Mouse (Mus musculus): ENCODE measurements around the gene Zfp691. TPM values are rescaled to one million over a fixed set of nuclear protein-coding genes. Genes with fewer than 3 reads are reported as not detected.
A peak's percentile ranks its signal among the peaks of the same experiment; 100 is the strongest.

Zfp691 gene
- polyA plus RNA-seq, 3 experiments from 2014 or later, result 4.2 to 5.4 (median 4.4) TPM

GRCm38 (mm10) chr4:119167068-119167467 lies 6.9 kb downstream of the Zfp691 start:
- ATAC-seq, result no peak

GRCm38 (mm10) chr4:119165916-119166315 lies 8.1 kb downstream of the Zfp691 start:
- no peak for ATAC-seq

GRCm38 (mm10) chr4:119162990-119163389 lies 11.0 kb downstream of the Zfp691 start:
- no peak for ATAC-seq

GRCm38 (mm10) chr4:119161358-119161757 lies 12.6 kb downstream of the Zfp691 start:
- no peak for ATAC-seq

- no peak for ATAC-seq
Observed at GRCm38 (mm10) chr4:119157891-119158290, 16.1 kb downstream of the Zfp691 start.

- ATAC-seq, result peak; percentile 48
Observed at GRCm38 (mm10) chr4:119157186-119157585, 16.8 kb downstream of the Zfp691 start.

GRCm38 (mm10) chr4:119148741-119149140 lies 25.3 kb downstream of the Zfp691 start:
- ATAC-seq, result no peak

- ATAC-seq, result no peak
Observed at GRCm38 (mm10) chr4:119147347-119147746, 26.6 kb downstream of the Zfp691 start.

- ATAC-seq, result no peak
Observed at GRCm38 (mm10) chr4:119146816-119147215, 27.2 kb downstream of the Zfp691 start.

- peak; percentile 43 for ATAC-seq
Observed at GRCm38 (mm10) chr4:119142230-119142871, 31.6 kb downstream of the Zfp691 start.

- no peak for ATAC-seq
Observed at GRCm38 (mm10) chr4:119141191-119141590, 32.8 kb downstream of the Zfp691 start.

- peak; percentile 78 for ATAC-seq
Observed at GRCm38 (mm10) chr4:119140126-119140525, 33.9 kb downstream of the Zfp691 start.

- no peak for ATAC-seq
Observed at GRCm38 (mm10) chr4:119138776-119139175, 35.2 kb downstream of the Zfp691 start.

- no peak for ATAC-seq
Observed at GRCm38 (mm10) chr4:119138171-119138570, 35.8 kb downstream of the Zfp691 start.

GRCm38 (mm10) chr4:119137313-119137712 lies 36.7 kb downstream of the Zfp691 start:
- no peak for ATAC-seq

GRCm38 (mm10) chr4:119133860-119134259 lies 40.1 kb downstream of the Zfp691 start:
- no peak for ATAC-seq

GRCm38 (mm10) chr4:119133306-119133705 lies 40.7 kb downstream of the Zfp691 start:
- no peak for ATAC-seq

GRCm38 (mm10) chr4:119131189-119131910 lies 42.6 kb downstream of the Zfp691 start:
- ATAC-seq, result no peak

- no peak for ATAC-seq
Observed at GRCm38 (mm10) chr4:119129096-119129495, 44.9 kb downstream of the Zfp691 start.

GRCm38 (mm10) chr4:119128547-119128946 lies 45.4 kb downstream of the Zfp691 start:
- ATAC-seq, result no peak

GRCm38 (mm10) chr4:119127229-119127628 lies 46.8 kb downstream of the Zfp691 start:
- peak; percentile 87 for ATAC-seq

- ATAC-seq, result peak; percentile 71
Observed at GRCm38 (mm10) chr4:119125577-119126270, 48.3 kb downstream of the Zfp691 start.

- no peak for ATAC-seq
Observed at GRCm38 (mm10) chr4:119124771-119125273, 49.2 kb downstream of the Zfp691 start.

All from inflammation-experienced regulatory T-cells, adult 6 months (primary cell).